Mouse (Mus musculus) small intestine, adult 2 months (tissue): Measurements from ENCODE around the gene Col13a1.

Source experiments
- CTCF ChIP-seq: fragments of 200-500 bp; IDR thresholded peaks from 2 replicates; pipeline ENCODE4 v1.5.1; 2012; ENCODE audit warnings: low read depth, mild to moderate bottlenecking, control low read depth, inconsistent platforms, low read length, moderate library complexity, mixed read lengths; ENCODE audit not compliant: insufficient replicate concordance, insufficient read length; ENCODE audit errors: extremely low read depth
- POLR2A ChIP-seq: fragments of 200-500 bp; IDR thresholded peaks from 2 replicates; pipeline ENCODE4 v1.6.1; 2012; ENCODE audit warnings: low read depth, mild to moderate bottlenecking, control low read depth, inconsistent platforms, low read length, moderate library complexity

DNA sequence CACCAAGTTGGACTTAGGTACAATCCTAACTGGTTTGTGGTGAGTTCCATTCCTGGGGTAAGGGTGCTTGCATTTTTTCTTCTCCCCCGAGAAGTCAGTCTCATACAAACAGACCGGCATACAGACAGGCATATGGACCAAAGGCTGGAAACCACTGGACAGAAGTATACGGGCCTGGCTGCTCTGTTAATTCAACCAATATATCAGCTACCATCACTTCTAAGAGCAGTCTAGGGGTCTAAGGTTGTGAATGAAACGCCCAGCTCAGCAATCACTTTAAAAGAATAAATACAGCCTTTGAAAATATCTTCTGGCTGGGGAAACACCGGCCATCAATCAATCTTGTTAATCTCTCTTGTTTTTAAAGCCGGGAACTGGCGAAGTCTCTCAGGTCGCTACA is 183.4 kb downstream of the Col13a1 start:
- TF ChIP-seq CTCF (no peak), POLR2A (no peak)
